Mouse (Mus musculus): ENCODE data around the gene Icam5.

GRCm38 (mm10) chr9:20982171-20982570, 49.7 kb upstream of the Icam5 start:
- no peak for TF ChIP-seq POLR2A (IDR thresholded peaks at IDR 0.05; ENCODE audit: low read depth, low read length)
- no peak for TF ChIP-seq CTCF (conservative IDR thresholded peaks at IDR 0.05; ENCODE audit: insufficient read depth, insufficient read length, low read depth, low read length)
